Mouse (Mus musculus): ENCODE measurements around the gene Aacs. TPM values are rescaled to one million over a fixed set of nuclear protein-coding genes. Genes with fewer than 3 reads are reported as not detected.

The Aacs gene
- polyA plus RNA-seq, 1 experiment = 53.3 TPM

- H3K4me3 ChIP-seq (ENCODE audit: insufficient read depth, poor library complexity, severe bottlenecking) = no peak overlapping the region
- H3ac ChIP-seq (ENCODE audit: control insufficient read depth, insufficient read length, low read depth) = no peak overlapping the region
- peaks cover 44% of the 10 kb centered on the region for H3K79me3 ChIP-seq (ENCODE audit: low read depth)
- no peaks in the 10 kb centered on the region for H3K27me3 ChIP-seq (ENCODE audit: control insufficient read depth, insufficient read depth, insufficient read length)
- TF ChIP-seq USF1 (IDR thresholded peaks at IDR 0.05; ENCODE audit: low read depth) (no peak), MYOG (IDR thresholded peaks at IDR 0.05; ENCODE audit: control insufficient read depth, extremely low read depth, insufficient read length) (no peak), FOSL1 (IDR thresholded peaks at IDR 0.05; ENCODE audit: insufficient read depth, low read length, poor library complexity, severe bottlenecking) (no peak), CTCF (IDR thresholded peaks at IDR 0.05; ENCODE audit: control insufficient read depth, insufficient read depth, insufficient read length) (no peak), MAX (IDR thresholded peaks at IDR 0.05) (no peak), CEBPB (IDR thresholded peaks at IDR 0.05; ENCODE audit: low read depth) (no peak), MYOD1 (IDR thresholded peaks at IDR 0.05; ENCODE audit: control insufficient read depth, insufficient read length, low read depth) (no peak)
- H3K36me3 ChIP-seq (ENCODE audit: control insufficient read depth, insufficient read depth) = peaks cover 68% of the 10 kb centered on the region
- H3K79me2 ChIP-seq (ENCODE audit: control insufficient read depth, insufficient read depth) = peaks cover 58% of the 10 kb centered on the region
Measured at GRCm38 (mm10) chr5:125482474-125482873, 6.9 kb downstream of the Aacs start.

GRCm38 (mm10) chr5:125483712-125484611 lies 8.3 kb downstream of the Aacs start:
- Histone ChIP-seq H3K79me3 (ENCODE audit: low read depth) (peaks cover 29% of the 10 kb centered on the region), H3K36me3 (ENCODE audit: control insufficient read depth, insufficient read depth) (peaks cover 67% of the 10 kb centered on the region), H3K79me2 (ENCODE audit: control insufficient read depth, insufficient read depth) (peaks cover 43% of the 10 kb centered on the region), H3K4me3 (ENCODE audit: insufficient read depth, poor library complexity, severe bottlenecking) (no peak overlapping the region), H3K27me3 (ENCODE audit: control insufficient read depth, insufficient read depth, insufficient read length) (no peaks in the 10 kb centered on the region), H3ac (ENCODE audit: control insufficient read depth, insufficient read length, low read depth) (no peak overlapping the region)
- TF ChIP-seq USF1 (IDR thresholded peaks at IDR 0.05; ENCODE audit: low read depth) = no peak
- no peak for TF ChIP-seq CTCF (IDR thresholded peaks at IDR 0.05; ENCODE audit: control insufficient read depth, insufficient read depth, insufficient read length)
- TF ChIP-seq FOSL1 (IDR thresholded peaks at IDR 0.05; ENCODE audit: insufficient read depth, low read length, poor library complexity, severe bottlenecking) = no peak
- TF ChIP-seq MYOD1 (IDR thresholded peaks at IDR 0.05; ENCODE audit: control insufficient read depth, insufficient read length, low read depth) = no peak
- TF ChIP-seq MAX (IDR thresholded peaks at IDR 0.05) = no peak
- no peak for TF ChIP-seq MYOG (IDR thresholded peaks at IDR 0.05; ENCODE audit: control insufficient read depth, extremely low read depth, insufficient read length)
- TF ChIP-seq CEBPB (IDR thresholded peaks at IDR 0.05; ENCODE audit: low read depth) = no peak

- no peak overlapping the region for H3ac ChIP-seq (ENCODE audit: control insufficient read depth, insufficient read length, low read depth)
- H3K27me3 ChIP-seq (ENCODE audit: control insufficient read depth, insufficient read depth, insufficient read length) = no peaks in the 10 kb centered on the region
- no peak for TF ChIP-seq USF1 (IDR thresholded peaks at IDR 0.05; ENCODE audit: low read depth)
- no peak for TF ChIP-seq CTCF (IDR thresholded peaks at IDR 0.05; ENCODE audit: control insufficient read depth, insufficient read depth, insufficient read length)
- no peak for TF ChIP-seq MYOG (IDR thresholded peaks at IDR 0.05; ENCODE audit: control insufficient read depth, extremely low read depth, insufficient read length)
- no peak for TF ChIP-seq MAX (IDR thresholded peaks at IDR 0.05)
- no peak for TF ChIP-seq FOSL1 (IDR thresholded peaks at IDR 0.05; ENCODE audit: insufficient read depth, low read length, poor library complexity, severe bottlenecking)
- no peak for TF ChIP-seq MYOD1 (IDR thresholded peaks at IDR 0.05; ENCODE audit: control insufficient read depth, insufficient read length, low read depth)
- no peak for TF ChIP-seq CEBPB (IDR thresholded peaks at IDR 0.05; ENCODE audit: low read depth)
- peaks cover 21% of the 10 kb centered on the region for H3K79me3 ChIP-seq (ENCODE audit: low read depth)
- H3K79me2 ChIP-seq (ENCODE audit: control insufficient read depth, insufficient read depth) = peaks cover 30% of the 10 kb centered on the region
- H3K36me3 ChIP-seq (ENCODE audit: control insufficient read depth, insufficient read depth) = peaks cover 66% of the 10 kb centered on the region
- no peak overlapping the region for H3K4me3 ChIP-seq (ENCODE audit: insufficient read depth, poor library complexity, severe bottlenecking)
Measured at GRCm38 (mm10) chr5:125485031-125485778, 9.6 kb downstream of the Aacs start.

GRCm38 (mm10) chr5:125486088-125486487 lies 10.5 kb downstream of the Aacs start:
- Histone ChIP-seq H3K79me3 (ENCODE audit: low read depth) (peaks cover 12% of the 10 kb centered on the region), H3K36me3 (ENCODE audit: control insufficient read depth, insufficient read depth) (peaks cover 65% of the 10 kb centered on the region), H3K79me2 (ENCODE audit: control insufficient read depth, insufficient read depth) (peaks cover 22% of the 10 kb centered on the region), H3K27me3 (ENCODE audit: control insufficient read depth, insufficient read depth, insufficient read length) (no peaks in the 10 kb centered on the region), H3K4me3 (ENCODE audit: insufficient read depth, poor library complexity, severe bottlenecking) (no peak overlapping the region), H3ac (ENCODE audit: control insufficient read depth, insufficient read length, low read depth) (no peak overlapping the region)
- TF ChIP-seq MYOD1 (IDR thresholded peaks at IDR 0.05; ENCODE audit: control insufficient read depth, insufficient read length, low read depth) (no peak), CTCF (IDR thresholded peaks at IDR 0.05; ENCODE audit: control insufficient read depth, insufficient read depth, insufficient read length) (no peak), FOSL1 (IDR thresholded peaks at IDR 0.05; ENCODE audit: insufficient read depth, low read length, poor library complexity, severe bottlenecking) (no peak), MAX (IDR thresholded peaks at IDR 0.05) (no peak), CEBPB (IDR thresholded peaks at IDR 0.05; ENCODE audit: low read depth) (no peak), USF1 (IDR thresholded peaks at IDR 0.05; ENCODE audit: low read depth) (no peak), MYOG (IDR thresholded peaks at IDR 0.05; ENCODE audit: control insufficient read depth, extremely low read depth, insufficient read length) (no peak)

GRCm38 (mm10) chr5:125487375-125488115 lies 11.9 kb downstream of the Aacs start:
- Histone ChIP-seq H3K27me3 (ENCODE audit: control insufficient read depth, insufficient read depth, insufficient read length) (no peaks in the 10 kb centered on the region), H3K4me3 (ENCODE audit: insufficient read depth, poor library complexity, severe bottlenecking) (no peak overlapping the region), H3K79me3 (ENCODE audit: low read depth) (no peaks in the 10 kb centered on the region), H3K79me2 (ENCODE audit: control insufficient read depth, insufficient read depth) (peaks cover 7% of the 10 kb centered on the region), H3ac (ENCODE audit: control insufficient read depth, insufficient read length, low read depth) (no peak overlapping the region), H3K36me3 (ENCODE audit: control insufficient read depth, insufficient read depth) (peaks cover 56% of the 10 kb centered on the region)
- TF ChIP-seq CEBPB (IDR thresholded peaks at IDR 0.05; ENCODE audit: low read depth) = no peak
- TF ChIP-seq MYOD1 (IDR thresholded peaks at IDR 0.05; ENCODE audit: control insufficient read depth, insufficient read length, low read depth) = no peak
- no peak for TF ChIP-seq CTCF (IDR thresholded peaks at IDR 0.05; ENCODE audit: control insufficient read depth, insufficient read depth, insufficient read length)
- no peak for TF ChIP-seq FOSL1 (IDR thresholded peaks at IDR 0.05; ENCODE audit: insufficient read depth, low read length, poor library complexity, severe bottlenecking)
- no peak for TF ChIP-seq MYOG (IDR thresholded peaks at IDR 0.05; ENCODE audit: control insufficient read depth, extremely low read depth, insufficient read length)
- no peak for TF ChIP-seq MAX (IDR thresholded peaks at IDR 0.05)
